Mouse (Mus musculus): ENCODE data around the gene Irf7. TPM values are rescaled to one million over a fixed set of nuclear protein-coding genes. Genes with fewer than 3 reads are reported as not detected.

The Irf7 gene
- polyA plus RNA-seq, 1 experiment from 2014 or later: 1.4 TPM

DNA sequence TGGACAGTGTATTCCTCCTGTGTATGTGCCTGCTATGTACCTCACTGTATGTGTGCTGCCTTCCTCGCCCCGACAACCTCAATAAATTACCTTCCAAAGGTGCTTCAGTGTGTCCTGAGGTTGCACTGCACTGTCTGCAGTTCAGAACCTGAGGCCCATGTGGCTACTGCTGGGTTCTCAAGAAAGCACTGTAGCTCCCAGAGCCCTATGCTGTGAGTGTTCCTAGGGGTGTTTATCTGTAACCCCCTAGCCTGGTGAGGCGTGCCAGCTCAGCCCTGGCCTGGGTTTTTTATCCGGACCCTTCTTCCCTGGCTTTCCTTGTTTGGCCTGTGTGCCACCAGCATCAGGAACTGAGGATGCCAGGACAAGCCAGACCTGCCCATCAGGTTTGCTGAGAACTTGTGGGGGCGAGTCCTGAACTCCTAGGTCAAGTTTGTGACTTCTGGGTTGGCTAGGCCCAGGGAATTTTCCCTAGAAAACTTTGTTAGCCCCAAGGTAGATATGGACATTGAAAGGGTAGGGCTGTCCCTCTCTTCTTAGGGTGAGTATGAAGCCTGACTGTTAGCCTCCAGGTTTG is 47.6 kb downstream of the Irf7 start:
- WGBS: 83% methylated on average over 5 of the region's 5 CpGs
- ATAC-seq (ENCODE audit: low FRiP score): no peak
- Histone ChIP-seq H3K27me3 (ENCODE audit: control insufficient read depth, insufficient read depth, low read length) (no peaks in the 10 kb centered on the region), H3K4me3 (ENCODE audit: low read depth, low read length) (no peak overlapping the region), H3K9ac (ENCODE audit: low read length) (no peak overlapping the region), H3K4me1 (ENCODE audit: control insufficient read depth, insufficient read depth, low read length) (peaks cover 25% of the 10 kb centered on the region), H3K36me3 (ENCODE audit: control insufficient read depth, insufficient read depth, low read length) (0 out of 2 replicates have a peak, but pooled peaks cover 2% of the 10 kb centered on the region), H3K9me3 (ENCODE audit: control insufficient read depth, low read length) (no peaks in the 10 kb centered on the region), H3K27ac (ENCODE audit: low read depth, low read length) (no peak overlapping the region), H3K4me2 (no peak overlapping the region)
- peak; percentile 60 for DNase-seq (ENCODE audit: low spot score, missing footprints)

DNA sequence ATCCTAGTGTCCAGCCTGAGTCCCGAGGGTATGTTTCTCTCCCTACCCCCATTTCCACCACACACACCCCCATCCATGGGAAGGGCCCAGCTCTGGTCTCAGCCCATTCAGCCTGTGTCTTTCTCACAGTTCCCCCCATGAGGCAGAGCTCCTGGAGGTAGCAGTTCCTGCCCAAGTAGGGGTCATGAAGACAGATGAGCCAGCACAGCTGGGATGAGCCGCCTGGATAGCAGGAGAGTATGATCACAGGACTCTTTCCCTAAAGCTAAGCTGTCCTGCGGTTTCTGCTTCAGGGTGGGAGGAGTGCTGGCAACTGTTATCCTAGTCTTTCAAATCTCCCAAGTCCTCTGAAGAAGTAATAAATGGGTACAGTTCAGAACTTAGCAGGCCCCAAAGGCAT is 48.1 kb downstream of the Irf7 start:
- no peak overlapping the region for H3K9ac ChIP-seq (ENCODE audit: low read length)
- H3K36me3 ChIP-seq (ENCODE audit: control insufficient read depth, insufficient read depth, low read length): 0 out of 2 replicates have a peak, but pooled peaks cover 2% of the 10 kb centered on the region
- no peaks in the 10 kb centered on the region for H3K27me3 ChIP-seq (ENCODE audit: control insufficient read depth, insufficient read depth, low read length)
- 81% methylated on average over 3 of the region's 3 CpGs for WGBS
- peaks cover 25% of the 10 kb centered on the region for H3K4me1 ChIP-seq (ENCODE audit: control insufficient read depth, insufficient read depth, low read length)
- H3K4me3 ChIP-seq (ENCODE audit: low read depth, low read length): no peak overlapping the region
- H3K4me2 ChIP-seq: no peak overlapping the region
- DNase-seq (ENCODE audit: low spot score, missing footprints): peak; percentile 2
- no peak overlapping the region for H3K27ac ChIP-seq (ENCODE audit: low read depth, low read length)
- ATAC-seq (ENCODE audit: low FRiP score): no peak
- H3K9me3 ChIP-seq (ENCODE audit: control insufficient read depth, low read length): no peaks in the 10 kb centered on the region

DNA sequence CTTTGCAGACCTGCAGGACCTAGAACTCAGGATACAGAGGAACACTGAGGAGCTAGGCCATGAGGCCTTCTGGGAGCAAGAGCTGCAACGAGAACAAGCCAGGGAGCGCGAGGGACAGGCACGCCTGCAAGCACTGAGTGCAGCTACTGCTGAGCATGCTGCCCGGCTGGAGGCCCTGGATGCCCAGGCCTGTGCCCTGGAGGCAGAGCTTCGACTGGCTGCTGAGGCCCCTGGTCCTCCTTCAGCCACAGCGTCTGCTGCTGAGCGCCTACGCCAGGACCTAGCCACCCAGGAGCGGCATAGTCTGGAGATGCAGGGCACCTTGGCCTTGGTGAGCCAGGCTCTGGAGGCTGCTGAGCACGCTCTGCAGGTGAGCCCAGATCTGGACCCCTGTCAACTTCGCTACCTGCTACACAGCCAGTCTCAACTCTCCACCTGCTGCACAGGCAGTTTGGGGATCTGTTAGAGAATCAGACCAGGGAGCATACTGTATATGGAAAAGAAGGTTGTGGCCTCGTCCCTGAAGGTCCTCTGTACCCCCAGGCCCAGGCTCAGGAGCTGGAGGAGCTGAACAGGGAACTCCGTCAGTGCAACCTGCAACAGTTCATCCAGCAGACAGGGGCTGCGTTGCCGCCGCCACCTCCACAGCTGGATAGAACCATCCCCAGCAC is 48.8 kb downstream of the Irf7 start:
- no peak overlapping the region for H3K4me3 ChIP-seq (ENCODE audit: low read depth, low read length)
- no peak overlapping the region for H3K4me2 ChIP-seq

DNA sequence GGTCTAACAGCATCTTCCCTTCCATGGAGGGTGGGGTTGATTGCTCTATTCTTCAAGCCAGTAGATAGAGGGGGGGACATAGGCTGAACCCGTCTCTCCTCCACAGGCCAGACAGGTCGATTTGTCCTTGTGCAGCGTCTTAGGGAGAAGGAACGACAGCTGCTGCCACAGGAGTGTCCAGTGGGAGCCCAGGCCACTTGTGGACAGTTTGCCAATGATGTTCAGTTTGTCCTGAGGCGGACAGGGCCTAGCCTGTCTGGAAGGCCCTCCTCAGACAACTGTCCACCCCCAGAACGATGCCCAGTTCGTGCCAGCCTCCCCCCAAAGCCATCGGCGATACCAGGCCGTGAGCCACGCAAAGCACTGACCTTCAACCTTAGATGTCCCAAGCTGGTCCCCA is 49.4 kb downstream of the Irf7 start:
- Histone ChIP-seq H3K9ac (ENCODE audit: low read length) (no peak overlapping the region; the same call in 1 of the 2 replicates), H3K4me2 (no peak overlapping the region; the same call in 1 of the 2 replicates), H3K36me3 (ENCODE audit: control insufficient read depth, insufficient read depth, low read length) (0 out of 2 replicates have a peak, but pooled peaks cover 2% of the 10 kb centered on the region), H3K27me3 (ENCODE audit: control insufficient read depth, insufficient read depth, low read length) (no peaks in the 10 kb centered on the region), H3K4me3 (ENCODE audit: low read depth, low read length) (no peak overlapping the region; the same call in 1 of the 2 replicates), H3K27ac (ENCODE audit: low read depth, low read length) (no peak overlapping the region), H3K9me3 (ENCODE audit: control insufficient read depth, low read length) (no peaks in the 10 kb centered on the region), H3K4me1 (ENCODE audit: control insufficient read depth, insufficient read depth, low read length) (peaks cover 19% of the 10 kb centered on the region)
- DNase-seq (ENCODE audit: low spot score, missing footprints): peak; percentile 72
- ATAC-seq (ENCODE audit: low FRiP score): no peak
- 85% methylated on average over 11 of the region's 11 CpGs for WGBS

More for the DNA sequence above, 48.8 kb downstream of the Irf7 start:
- peak; percentile 28 for DNase-seq (ENCODE audit: low spot score, missing footprints)
- no peaks in the 10 kb centered on the region for H3K9me3 ChIP-seq (ENCODE audit: control insufficient read depth, low read length)
- WGBS: 91% methylated on average over 17 of the region's 17 CpGs
- 0 out of 2 replicates have a peak, but pooled peaks cover 2% of the 10 kb centered on the region for H3K36me3 ChIP-seq (ENCODE audit: control insufficient read depth, insufficient read depth, low read length)
- H3K9ac ChIP-seq (ENCODE audit: low read length): no peak overlapping the region
- no peaks in the 10 kb centered on the region for H3K27me3 ChIP-seq (ENCODE audit: control insufficient read depth, insufficient read depth, low read length)
- no peak overlapping the region for H3K27ac ChIP-seq (ENCODE audit: low read depth, low read length)
- no peak for ATAC-seq (ENCODE audit: low FRiP score)
- peaks cover 25% of the 10 kb centered on the region for H3K4me1 ChIP-seq (ENCODE audit: control insufficient read depth, insufficient read depth, low read length)

DNA sequence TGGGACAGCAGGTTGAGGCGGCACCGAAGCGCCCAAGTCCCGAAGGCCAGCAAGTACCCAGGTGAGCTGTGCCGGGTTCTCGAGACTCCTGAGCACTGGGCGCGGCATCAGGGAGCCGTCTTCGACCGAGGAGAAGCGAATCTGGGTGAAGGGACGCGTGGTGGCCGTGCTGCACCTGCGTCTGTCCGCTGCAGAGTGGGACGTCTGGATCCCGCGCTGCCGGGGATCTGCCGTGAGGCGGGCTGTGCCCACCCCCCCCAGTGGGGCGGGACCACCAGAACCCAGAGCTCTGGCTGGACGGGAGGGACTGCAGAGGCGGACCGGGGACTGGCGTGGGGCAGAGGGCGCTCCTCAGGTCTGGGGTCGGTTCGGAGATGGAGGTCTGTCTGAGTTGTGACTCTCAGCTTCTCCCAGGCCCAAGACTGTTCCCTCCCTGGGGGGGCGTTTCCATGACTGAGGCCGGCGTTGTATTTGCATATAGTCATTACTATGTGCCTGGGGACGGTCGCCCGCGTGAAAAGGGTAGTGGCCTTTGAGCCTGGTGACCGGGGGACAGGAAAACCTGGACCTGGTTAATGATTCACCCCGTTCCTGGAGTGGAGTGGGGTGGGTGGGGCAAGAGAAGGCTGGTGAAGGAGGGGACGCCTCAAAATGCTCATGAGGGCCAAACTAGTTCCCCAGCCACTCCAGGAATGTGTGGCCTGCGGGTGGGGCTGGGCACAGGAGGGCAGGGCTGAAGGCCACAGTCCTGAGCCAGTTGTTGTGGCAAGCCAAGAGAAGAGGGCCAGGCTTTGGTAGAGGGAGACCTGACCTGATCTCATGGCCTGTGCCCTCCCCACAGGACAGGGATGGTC is 50.2 kb downstream of the Irf7 start:
- 0 out of 2 replicates have a peak, but pooled peaks cover 2% of the 10 kb centered on the region for H3K36me3 ChIP-seq (ENCODE audit: control insufficient read depth, insufficient read depth, low read length)
- peak; percentile 85 for DNase-seq (ENCODE audit: low spot score, missing footprints)
- 1% methylated on average over 42 of the region's 42 CpGs for WGBS
- peak overlapping the region; percentile 73 for H3K4me2 ChIP-seq
- no peaks in the 10 kb centered on the region for H3K9me3 ChIP-seq (ENCODE audit: control insufficient read depth, low read length)
- peak; percentile 73 for ATAC-seq (ENCODE audit: low FRiP score)
- H3K4me3 ChIP-seq (ENCODE audit: low read depth, low read length): peak overlapping the region; percentile 72
- H3K27me3 ChIP-seq (ENCODE audit: control insufficient read depth, insufficient read depth, low read length): no peaks in the 10 kb centered on the region
- H3K27ac ChIP-seq (ENCODE audit: low read depth, low read length): peak overlapping the region; percentile 62
- peak overlapping the region; percentile 82 for H3K9ac ChIP-seq (ENCODE audit: low read length)
- H3K4me1 ChIP-seq (ENCODE audit: control insufficient read depth, insufficient read depth, low read length): peaks cover 16% of the 10 kb centered on the region

DNA sequence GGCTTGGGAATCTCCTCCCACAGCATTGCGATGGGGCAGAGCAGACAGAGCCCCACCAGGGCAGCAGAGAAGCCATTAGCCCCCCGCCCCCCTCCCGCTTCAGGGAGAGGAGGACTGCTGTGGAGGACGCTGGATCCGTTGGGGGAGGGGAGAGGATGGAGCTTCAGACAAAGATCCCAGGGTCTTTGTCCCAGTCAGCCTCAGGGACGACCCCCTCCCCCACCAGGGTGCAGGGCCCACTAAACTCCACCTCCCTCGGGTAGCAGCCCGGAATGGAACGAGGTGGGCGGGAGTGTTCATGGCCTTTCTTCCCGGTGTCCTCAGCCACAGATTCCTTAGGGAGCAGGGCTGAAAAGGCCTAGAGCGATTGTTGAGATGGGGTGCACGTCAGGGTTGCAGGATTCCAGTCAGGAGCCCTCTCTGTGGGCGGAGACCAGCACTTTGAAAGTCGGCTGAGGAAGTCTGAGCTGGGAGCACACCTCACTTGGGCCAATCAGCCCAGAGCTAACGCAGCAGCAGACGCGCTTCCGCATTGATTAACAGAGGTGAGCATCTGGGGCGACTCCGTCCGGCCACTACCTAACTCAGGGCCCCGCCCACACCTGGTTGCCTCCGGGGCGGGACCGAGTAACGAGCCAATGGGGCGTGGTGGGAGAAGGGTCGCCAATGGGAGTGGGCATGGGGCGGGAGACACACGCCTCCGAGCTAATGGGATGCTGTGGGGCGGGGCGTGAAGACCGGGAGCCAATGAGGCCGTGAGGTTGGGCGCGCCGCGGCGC is 51.0 kb downstream of the Irf7 start, which contains the start of gene Rassf7:
TSS of gene Rassf7 (plus strand) at position 760 of the 779 bp plus-strand sequence.
- under 1% methylated on average over 41 of the region's 41 CpGs for WGBS
- ATAC-seq (ENCODE audit: low FRiP score): peak; percentile 96
- Histone ChIP-seq H3K27me3 (ENCODE audit: control insufficient read depth, insufficient read depth, low read length) (no peaks in the 10 kb centered on the region), H3K4me3 (ENCODE audit: low read depth, low read length) (peak within 1 kb of the TSS; percentile 72), H3K36me3 (ENCODE audit: control insufficient read depth, insufficient read depth, low read length) (0 out of 2 replicates have a peak, but pooled peaks cover 2% of the 10 kb centered on the region), H3K4me2 (peak within 1 kb of the TSS; percentile 73), H3K27ac (ENCODE audit: low read depth, low read length) (peak within 1 kb of the TSS; percentile 94), H3K9ac (ENCODE audit: low read length) (peak within 1 kb of the TSS; percentile 82), H3K9me3 (ENCODE audit: control insufficient read depth, low read length) (no peaks in the 10 kb centered on the region), H3K4me1 (ENCODE audit: control insufficient read depth, insufficient read depth, low read length) (peaks cover 13% of the 10 kb centered on the region)
- DNase-seq (ENCODE audit: low spot score, missing footprints): peak; percentile 99

DNA sequence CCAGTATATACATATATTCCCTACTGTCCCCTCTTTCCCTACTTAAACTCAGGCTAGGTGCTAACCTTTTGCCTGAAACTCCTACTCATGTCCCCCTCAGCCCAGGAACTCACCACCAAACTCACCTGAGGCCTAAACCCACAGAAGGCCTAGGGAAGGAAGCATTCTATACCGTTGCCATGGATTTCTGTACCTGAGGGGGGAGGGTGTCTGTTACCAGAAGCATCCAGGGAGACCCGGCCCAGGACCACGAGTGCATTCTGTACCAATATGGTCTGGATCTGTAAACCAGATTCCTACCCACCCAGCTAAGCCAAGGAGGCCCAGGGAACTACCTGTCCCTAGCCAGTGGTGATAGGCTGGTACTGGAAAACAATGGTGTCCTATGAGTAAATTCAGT is 52.0 kb downstream of the Irf7 start:
- Histone ChIP-seq H3K36me3 (ENCODE audit: control insufficient read depth, insufficient read depth, low read length) (no peaks in the 10 kb centered on the region), H3K9ac (ENCODE audit: low read length) (no peak overlapping the region), H3K4me1 (ENCODE audit: control insufficient read depth, insufficient read depth, low read length) (peaks cover 13% of the 10 kb centered on the region), H3K4me3 (ENCODE audit: low read depth, low read length) (no peak overlapping the region), H3K27me3 (ENCODE audit: control insufficient read depth, insufficient read depth, low read length) (no peaks in the 10 kb centered on the region), H3K4me2 (no peak overlapping the region), H3K27ac (ENCODE audit: low read depth, low read length) (peak overlapping the region; percentile 94), H3K9me3 (ENCODE audit: control insufficient read depth, low read length) (no peaks in the 10 kb centered on the region)
- ATAC-seq (ENCODE audit: low FRiP score) (no peak), DNase-seq (ENCODE audit: low spot score, missing footprints) (peak; percentile 75)
- WGBS: 78% methylated on average over 3 of the region's 3 CpGs

DNA sequence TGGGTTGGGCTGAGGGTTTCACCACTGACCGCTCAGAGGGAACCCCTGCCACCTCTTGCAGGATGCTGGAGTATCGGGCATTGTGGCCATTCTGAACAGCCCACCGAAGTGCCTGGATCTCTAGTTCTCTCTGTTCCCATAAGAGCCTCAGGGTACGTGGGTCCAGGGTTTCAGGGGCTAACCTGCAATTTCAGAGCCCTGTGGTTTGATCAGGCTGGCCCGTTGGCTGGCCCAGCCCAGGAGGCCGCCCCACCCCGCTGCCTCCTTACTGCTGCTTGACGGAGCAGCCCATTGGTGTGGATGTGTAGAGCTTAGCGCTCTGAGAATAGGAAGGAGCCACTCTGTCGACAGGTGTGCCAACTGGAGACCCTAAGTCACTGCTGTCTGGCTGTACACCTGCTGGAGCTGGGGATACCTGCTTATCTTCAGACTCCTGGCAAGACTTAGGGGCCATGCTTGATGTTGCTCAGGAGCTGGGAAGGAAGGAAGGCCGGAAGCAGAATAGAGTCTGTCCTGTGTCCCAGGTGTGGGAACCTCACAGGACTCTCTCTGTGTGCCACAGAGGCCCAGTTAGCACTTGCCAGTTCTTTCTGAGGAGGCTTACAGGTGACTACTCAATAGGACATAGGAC is 52.6 kb downstream of the Irf7 start, which contains the start of gene Lmntd2:
TSS of gene Lmntd2 (minus strand) at position 476 of the 631 bp plus-strand sequence.
- Histone ChIP-seq H3K4me3 (ENCODE audit: low read depth, low read length) (peak within 1 kb of the TSS; percentile 72), H3K27ac (ENCODE audit: low read depth, low read length) (peak within 1 kb of the TSS; percentile 94), H3K4me1 (ENCODE audit: control insufficient read depth, insufficient read depth, low read length) (peaks cover 13% of the 10 kb centered on the region), H3K36me3 (ENCODE audit: control insufficient read depth, insufficient read depth, low read length) (no peaks in the 10 kb centered on the region), H3K27me3 (ENCODE audit: control insufficient read depth, insufficient read depth, low read length) (no peaks in the 10 kb centered on the region), H3K4me2 (peak within 1 kb of the TSS; percentile 73), H3K9ac (ENCODE audit: low read length) (peak within 1 kb of the TSS; percentile 82), H3K9me3 (ENCODE audit: control insufficient read depth, low read length) (no peaks in the 10 kb centered on the region)
- DNase-seq (ENCODE audit: low spot score, missing footprints) (peak; percentile 79), ATAC-seq (ENCODE audit: low FRiP score) (no peak)
- WGBS: 94% methylated on average over 11 of the region's 11 CpGs
